ENCODE assay signal across 22 mouse cellular contexts in genomic region chr6:95766566-95766965, GRCm38 (mm10). TPM values are rescaled to one million over a fixed set of nuclear protein-coding genes. Genes with fewer than 3 reads are reported as not detected.
DNase-seq lines count a peak whose midpoint lies in the region; ATAC-seq and TF ChIP-seq lines count a peak whose summit lies in the region.
"Had no signal": no experiment of that assay in that cellular context is flagged by ENCODE, and none has a peak within 500 bp of the region (broad histone marks: within the 10 kb centered on the region; RNA-seq: fewer than 3 reads in every experiment).

No protein-coding gene starts in this region.

- no peaks in the 10 kb centered on the region for H3K27me3 ChIP-seq in kidney, adult 2 months (replicated peaks; ENCODE audit: control insufficient read depth, insufficient read depth, low read length)
- H3K27me3 ChIP-seq: forebrain, embryonic 13.5 days; heart, embryonic 15.5 days; hindbrain, embryonic 13.5 days had no signal

- TF ChIP-seq POLR2A in kidney, adult 2 months (IDR thresholded peaks at IDR 0.05; ENCODE audit: low read depth, low read length): no peak

- no peak overlapping the region for H3K27ac ChIP-seq in kidney, adult 2 months (ENCODE audit: insufficient read depth, low read depth, low read length)
- H3K27ac ChIP-seq: embryonic facial prominence, embryonic 10.5 days; forebrain, embryonic 13.5 days; heart, adult 2 months; heart, embryonic 15.5 days; hindbrain, embryonic 13.5 days; hindbrain, postnatal 0 days had no signal

- 80% methylated on average over 4 of the region's 4 CpGs for WGBS in kidney, adult 2 months

- no peaks in the 10 kb centered on the region for H3K4me1 ChIP-seq in kidney, adult 2 months (ENCODE audit: control insufficient read depth, insufficient read depth, low read length)
- H3K4me1 ChIP-seq: embryonic facial prominence, embryonic 10.5 days; forebrain, embryonic 13.5 days; heart, embryonic 15.5 days; hindbrain, embryonic 13.5 days had no signal

- no peak overlapping the region for H3K4me3 ChIP-seq in kidney, adult 2 months (ENCODE audit: insufficient read depth, low read depth, low read length)
- H3K4me3 ChIP-seq: embryonic facial prominence, embryonic 10.5 days; forebrain, embryonic 13.5 days; heart, adult 2 months; heart, embryonic 15.5 days; hindbrain, embryonic 13.5 days had no signal

- H3K36me3 ChIP-seq in kidney, adult 2 months (ENCODE audit: control insufficient read depth, insufficient read depth, low read length): no peaks in the 10 kb centered on the region
- H3K36me3 ChIP-seq: embryonic facial prominence, embryonic 10.5 days; heart, embryonic 15.5 days; hindbrain, embryonic 13.5 days had no signal

- peak; percentile 6 to 11 for DNase-seq in kidney, postnatal 4 days
- no peak for DNase-seq in kidney, adult 2 months
- peak; percentile 13 for DNase-seq in thymus, postnatal 4 days
- DNase-seq in thymus, postnatal 14 days: no peak
- DNase-seq in R1 (ENCODE audit: low read depth, low spot score): peak; percentile 79
- DNase-seq in urinary bladder, adult 18-20 months (ENCODE audit: low spot score in 2 of 2): no peak
- DNase-seq in layer of hippocampus, adult 18-20 months (ENCODE audit: low spot score in 2 of 2): no peak
- DNase-seq: adrenal gland, adult 2 months; adrenal gland, postnatal 25 days; cerebellum, adult 2 months; cerebellum, postnatal 10 days; forebrain, postnatal 0 days; gastrocnemius, postnatal 14 days; heart, adult 2 months; heart, postnatal 14 days had no signal

- no peak for ATAC-seq in megakaryocyte-erythroid progenitor cell, adult 5-6 weeks (replicated peaks; ENCODE audit: low FRiP score, low TSS enrichment, poor library complexity, severe bottlenecking)
- ATAC-seq: activated CD4-positive, CD25-positive, alpha-beta regulatory T cell, adult 4 months; forebrain, embryonic 13.5 days; forebrain, postnatal 0 days; hindbrain, postnatal 0 days had no signal

- no peak for TF ChIP-seq CTCF in kidney, adult 2 months (conservative IDR thresholded peaks at IDR 0.05; ENCODE audit: insufficient read depth, insufficient read length, low read depth, low read length)

RNA-seq across cellular contexts. Expression of gene Suclg2, which starts 48.0 kb away (rescaled TPM):
- polyA plus RNA-seq in kidney, adult 2 months (2012; rRNA removed): 88.8 and 126 TPM in 2 replicates
- 10 to 100 TPM; 14.0 to 15.1 TPM for total RNA-seq in layer of hippocampus, adult 18-20 months (2021)
- total RNA-seq in megakaryocyte-erythroid progenitor cell, adult 5-6 weeks (2014; fragmentation: Nextera tagmentation): 53.1 and 54.7 TPM in 2 replicates
- total RNA-seq in megakaryocyte-erythroid progenitor cell, adult 5-6 weeks (2017): 103 and 113 TPM in 2 replicates

Comparison
In these comparisons a context has a peak if more than half of its experiments do, and no peak if none do; other contexts are left out.
1. DNase-seq: peak in kidney, postnatal 4 days (2 of 2), thymus, postnatal 4 days (single experiment) and R1 (single experiment); none in kidney, adult 2 months (single experiment), thymus, postnatal 14 days (single experiment), urinary bladder, adult 18-20 months (0 of 2) and layer of hippocampus, adult 18-20 months (0 of 2).